Mouse (Mus musculus): ENCODE data around the gene Ythdc1. TPM values are rescaled to one million over a fixed set of nuclear protein-coding genes. Genes with fewer than 3 reads are reported as not detected.

Gene Ythdc1
- polyA plus RNA-seq, 1 experiment from 2014 or later = 47.0 TPM

Other genes with a start within 250 kb of the Ythdc1 start
- gene Tmprss11f, start 171.8 kb upstream of the Ythdc1 start, polyA plus RNA-seq (2015; fragmentation: Nextera tagmentation; extraction: Ambion mirVana) = not detected in 2 replicates
- gene Tmprss11b, start 127.9 kb upstream of the Ythdc1 start, polyA plus RNA-seq (2015; fragmentation: Nextera tagmentation; extraction: Ambion mirVana) = not detected in 2 replicates
- gene Tmprss11e, start 58.4 kb upstream of the Ythdc1 start, polyA plus RNA-seq (2015; fragmentation: Nextera tagmentation; extraction: Ambion mirVana) = not detected in 2 replicates
- gene Ugt2b34, start 102.7 kb downstream of the Ythdc1 start, polyA plus RNA-seq (2015; fragmentation: Nextera tagmentation; extraction: Ambion mirVana) = not detected in 2 replicates
- not detected in 2 replicates for gene Ugt2b1, start 122.3 kb downstream of the Ythdc1 start, polyA plus RNA-seq (2015; fragmentation: Nextera tagmentation; extraction: Ambion mirVana)
- not detected in 2 replicates for gene Ugt2b35, start 196.6 kb downstream of the Ythdc1 start, polyA plus RNA-seq (2015; fragmentation: Nextera tagmentation; extraction: Ambion mirVana)